Mouse (Mus musculus) stomach, embryonic 14.5 days (tissue): ENCODE data around the gene Smim4. TPM values are rescaled to one million over a fixed set of nuclear protein-coding genes. Genes with fewer than 3 reads are reported as not detected.

Experiments used
- ATAC-seq: fragments of 200-750 bp; cut with Nextera tagmentation; 2 replicates; pipeline ENCODE4 v1.8.0; 2017; ENCODE audit warnings: low read depth, moderate TSS enrichment; ENCODE audit not compliant: insufficient number of reproducible peaks, insufficient read depth, low FRiP score
- H3K27ac ChIP-seq: fragments of 300-500 bp; sonication (generic); 2 replicates; pipeline ENCODE4 v1.5.1; 2014; ENCODE audit warnings: mild to moderate bottlenecking, low read length, moderate library complexity, mixed read lengths
- H3K27me3 ChIP-seq: fragments of 300-500 bp; sonication (generic); 2 replicates; pipeline ENCODE4 v1.6.1; 2014; ENCODE audit warnings: low read length, control low read depth, mixed read lengths; ENCODE audit not compliant: control insufficient read depth, insufficient read depth
- H3K36me3 ChIP-seq: fragments of 300-500 bp; sonication (generic); 2 replicates; pipeline ENCODE4 v1.6.1; 2014; ENCODE audit warnings: mild to moderate bottlenecking, control low read depth, low read length, moderate library complexity, mixed read lengths; ENCODE audit not compliant: control insufficient read depth, insufficient read depth
- H3K4me1 ChIP-seq: fragments of 300-500 bp; sonication (generic); 2 replicates; pipeline ENCODE4 v1.6.1; 2014; ENCODE audit warnings: low read length, control low read depth, mixed read lengths; ENCODE audit not compliant: control insufficient read depth, insufficient read depth
- H3K4me2 ChIP-seq: fragments of 300-500 bp; sonication (generic); replicated peaks from 2 replicates; pipeline ENCODE4 v1.6.1; 2014; ENCODE audit warnings: low read depth, low read length, control low read depth
- H3K4me3 ChIP-seq: fragments of 300-500 bp; sonication (generic); 2 replicates; pipeline ENCODE4 v1.5.1; 2014; ENCODE audit warnings: low read depth, low read length, control low read depth
- H3K9ac ChIP-seq: fragments of 300-500 bp; sonication (generic); replicated peaks from 2 replicates; pipeline ENCODE4 v1.6.1; 2014; ENCODE audit warnings: low read depth, mild to moderate bottlenecking, control low read depth, low read length, moderate library complexity, mixed read lengths
- H3K9me3 ChIP-seq: fragments of 300-500 bp; sonication (generic); 2 replicates; pipeline ENCODE4 v1.6.1; 2016; ENCODE audit warnings: low read depth, low read length, control low read depth; ENCODE audit not compliant: control insufficient read depth
- WGBS: fragments of 180-500 bp; shearing (Covaris S2); extraction: QIAGEN DNeasy Blood & Tissue Kit; methylation state at CpG from one replicate; pipeline ENCODE4 v1.1.7; 2014; 5-methylcytosine and 5-hydroxymethylcytosine counted together
- polyA plus RNA-seq: library from polyadenylated mRNA; unstranded; fragments of >200 nt; fragmentation: Nextera tagmentation; extraction: Ambion mirVana; gene quantifications from 2 replicates; pipeline ENCODE4 v1.2.1, GENCODE M21; 2014

The Smim4 gene
- 65.0 and 80.1 TPM in 2 replicates for polyA plus RNA-seq

DNA sequence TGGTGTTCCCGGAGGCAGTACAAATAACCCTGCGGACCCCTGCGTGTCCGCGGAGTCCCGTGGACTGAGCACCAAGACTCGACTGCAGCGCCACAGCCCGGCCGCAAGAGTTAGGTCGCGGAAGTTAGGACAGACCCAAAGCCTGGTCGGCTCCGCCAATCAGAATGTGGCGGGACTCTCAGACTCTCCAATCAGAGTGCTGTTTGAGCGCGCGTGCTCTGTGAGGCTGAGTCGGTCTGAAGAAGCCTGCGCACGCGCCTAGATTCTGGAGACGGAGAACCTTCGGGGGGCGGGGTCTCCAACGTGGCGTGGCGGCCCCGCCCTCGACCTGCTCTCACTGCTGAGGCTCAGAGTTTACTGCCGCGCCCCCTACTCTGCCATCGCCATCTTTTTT lies at the start of gene Smim4:
Smim4 (minus strand) TSS at position 131 of the 394 bp plus-strand sequence.
- no peaks in the 10 kb centered on the region for H3K27me3 ChIP-seq
- H3K4me1 ChIP-seq = peaks cover 35% of the 10 kb centered on the region
- peak within 1 kb of the TSS; percentile 66 for H3K4me3 ChIP-seq
- H3K9ac ChIP-seq = peak within 1 kb of the TSS; percentile 52
- ATAC-seq = peak; percentile 95
- H3K4me2 ChIP-seq = peak within 1 kb of the TSS; percentile 85
- H3K9me3 ChIP-seq = no peaks in the 10 kb centered on the region
- H3K27ac ChIP-seq = peak within 1 kb of the TSS; percentile 87; the same call in 1 of the 2 replicates
- under 1% methylated on average over 33 of the region's 33 CpGs for WGBS
- H3K36me3 ChIP-seq = no peaks in the 10 kb centered on the region

DNA sequence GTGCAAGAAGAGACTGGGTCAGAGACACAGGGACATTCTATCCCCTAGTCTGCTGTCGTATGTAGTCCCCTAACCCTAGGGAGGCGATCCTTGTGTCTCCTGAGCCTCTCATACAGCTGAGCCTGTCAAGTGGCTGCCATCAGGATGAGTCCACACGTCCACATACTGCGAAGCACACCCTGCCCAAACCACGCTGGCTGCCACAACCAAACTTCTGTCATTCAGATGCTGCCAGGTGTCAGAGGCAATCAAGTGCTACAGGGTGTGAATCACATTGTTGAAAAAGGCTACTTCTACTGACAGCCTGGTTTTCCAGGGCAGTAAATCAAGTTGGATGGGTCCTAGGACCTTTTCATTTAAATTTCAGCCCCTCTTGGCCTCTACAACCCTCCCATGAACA lies 49.0 kb upstream of the Smim4 start:
- ATAC-seq = no peak
- no peaks in the 10 kb centered on the region for H3K4me1 ChIP-seq
- peaks cover 95% of the 10 kb centered on the region for H3K36me3 ChIP-seq
- H3K27me3 ChIP-seq = no peaks in the 10 kb centered on the region
- no peak overlapping the region for H3K27ac ChIP-seq
- WGBS = 92% methylated on average over 5 of the region's 5 CpGs
- H3K9me3 ChIP-seq = no peaks in the 10 kb centered on the region
- no peak overlapping the region for H3K4me2 ChIP-seq
- no peak overlapping the region for H3K9ac ChIP-seq
- H3K4me3 ChIP-seq = no peak overlapping the region

DNA sequence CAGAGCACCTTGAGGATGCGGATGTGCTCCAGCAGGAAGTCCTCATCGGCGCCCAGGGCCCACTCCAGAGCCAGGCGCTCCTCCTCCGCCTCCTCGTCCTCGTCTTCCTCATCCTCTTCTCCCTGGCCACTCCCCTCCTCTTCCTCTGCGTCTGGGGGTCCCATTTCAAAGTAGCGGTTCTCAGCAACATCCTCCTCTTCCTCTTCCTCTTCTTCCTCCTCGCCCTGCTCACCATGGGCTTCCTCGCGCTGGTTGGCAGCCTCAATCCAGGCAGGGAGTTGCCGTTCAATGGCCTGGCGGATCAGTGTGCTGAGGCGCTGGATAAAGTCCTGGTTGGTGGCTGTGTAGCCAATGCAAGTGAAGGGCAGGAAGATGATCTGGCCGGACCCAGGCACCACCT lies 48.5 kb upstream of the Smim4 start:
- Histone ChIP-seq H3K27me3 (no peaks in the 10 kb centered on the region), H3K9ac (no peak overlapping the region), H3K9me3 (no peaks in the 10 kb centered on the region), H3K27ac (no peak overlapping the region), H3K4me2 (no peak overlapping the region), H3K4me1 (no peaks in the 10 kb centered on the region), H3K36me3 (peaks cover 95% of the 10 kb centered on the region), H3K4me3 (no peak overlapping the region)
- WGBS = 81% methylated on average over 16 of the region's 16 CpGs
- ATAC-seq = no peak

DNA sequence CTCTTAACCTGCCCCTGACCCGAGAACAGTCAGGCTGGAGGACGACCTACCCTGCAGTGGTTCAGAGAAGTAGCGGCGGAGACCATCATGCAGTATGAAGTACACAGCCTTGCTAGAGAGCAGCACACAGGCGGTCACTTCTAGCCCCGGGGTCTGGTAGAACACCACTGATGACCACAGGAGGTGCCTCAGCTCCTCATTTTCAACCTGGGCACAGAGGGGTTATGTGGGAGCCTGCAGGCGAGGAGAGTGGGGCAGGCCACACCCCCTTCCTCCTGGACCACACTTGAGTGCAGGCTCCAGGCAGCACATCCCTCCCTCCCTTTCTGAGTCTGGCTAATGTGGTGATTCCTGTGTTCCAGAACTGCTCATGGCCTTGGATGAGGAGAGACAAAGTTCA lies 44.8 kb upstream of the Smim4 start:
- H3K9ac ChIP-seq = no peak overlapping the region
- H3K9me3 ChIP-seq = no peaks in the 10 kb centered on the region
- ATAC-seq = no peak
- H3K4me2 ChIP-seq = no peak overlapping the region
- peaks cover 80% of the 10 kb centered on the region for H3K36me3 ChIP-seq
- 80% methylated on average over 7 of the region's 7 CpGs for WGBS
- no peaks in the 10 kb centered on the region for H3K27me3 ChIP-seq
- no peak overlapping the region for H3K27ac ChIP-seq
- no peaks in the 10 kb centered on the region for H3K4me1 ChIP-seq
- H3K4me3 ChIP-seq = no peak overlapping the region

DNA sequence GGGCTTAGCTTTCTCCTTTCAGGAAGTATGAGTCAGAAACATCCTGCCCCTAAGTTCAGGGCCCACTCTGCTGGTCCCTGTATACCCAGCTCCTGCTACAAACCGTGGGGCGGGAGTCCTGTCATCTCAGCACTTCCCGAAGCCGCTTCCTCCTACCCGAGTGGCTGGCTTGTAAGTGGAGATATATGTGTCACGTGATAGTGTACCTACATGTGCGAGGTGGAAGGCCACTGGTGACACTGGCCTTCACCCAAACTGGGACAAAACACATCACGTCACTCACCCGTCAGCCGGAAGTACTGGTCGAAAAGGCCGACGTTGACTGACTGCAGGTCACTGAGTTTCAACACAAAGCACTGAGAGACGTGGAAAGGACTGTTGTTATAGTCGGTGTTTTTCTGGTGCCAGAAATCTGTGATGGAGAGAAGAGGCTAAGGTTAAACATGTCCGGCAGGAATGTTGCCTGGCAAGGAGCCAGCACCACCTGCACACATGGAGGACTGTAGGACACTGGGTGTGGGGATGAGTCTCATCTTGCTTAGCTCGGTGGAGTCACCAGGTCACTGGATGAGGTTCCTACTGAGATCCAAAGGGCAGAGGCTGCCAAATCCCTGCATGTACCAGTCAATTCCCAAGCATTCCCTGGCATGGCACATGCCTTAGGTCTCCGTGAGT lies 44.2 kb upstream of the Smim4 start:
- no peak for ATAC-seq
- Histone ChIP-seq H3K27ac (no peak overlapping the region), H3K9me3 (no peaks in the 10 kb centered on the region), H3K27me3 (no peaks in the 10 kb centered on the region), H3K9ac (no peak overlapping the region), H3K4me3 (no peak overlapping the region), H3K4me1 (no peaks in the 10 kb centered on the region), H3K4me2 (no peak overlapping the region), H3K36me3 (peaks cover 77% of the 10 kb centered on the region)
- 77% methylated on average over 18 of the region's 18 CpGs for WGBS

DNA sequence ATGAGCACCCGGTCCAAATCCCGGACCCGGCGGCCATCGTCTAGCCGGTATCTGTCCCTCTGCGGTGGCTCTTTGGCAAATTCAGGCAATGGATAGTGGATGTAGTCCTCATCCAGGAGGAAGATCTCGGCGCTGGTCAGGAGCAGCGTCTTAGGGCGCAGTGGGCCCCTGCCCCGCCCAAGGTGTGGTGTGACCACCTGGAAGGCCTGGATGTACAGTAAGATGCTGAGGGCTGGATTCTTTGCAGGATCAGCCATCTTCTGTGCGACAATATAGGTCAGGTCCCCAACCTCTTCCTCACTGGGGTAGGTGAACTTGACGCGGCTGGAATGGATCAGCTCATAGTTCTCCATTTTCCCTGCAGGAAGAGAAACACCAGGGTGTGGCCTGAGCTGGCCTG lies 43.1 kb upstream of the Smim4 start:
- ATAC-seq = no peak
- WGBS = 95% methylated on average over 15 of the region's 15 CpGs
- Histone ChIP-seq H3K4me2 (no peak overlapping the region), H3K4me3 (no peak overlapping the region), H3K9ac (no peak overlapping the region), H3K27ac (no peak overlapping the region), H3K36me3 (peaks cover 66% of the 10 kb centered on the region), H3K4me1 (no peaks in the 10 kb centered on the region), H3K9me3 (no peaks in the 10 kb centered on the region), H3K27me3 (no peaks in the 10 kb centered on the region)

DNA sequence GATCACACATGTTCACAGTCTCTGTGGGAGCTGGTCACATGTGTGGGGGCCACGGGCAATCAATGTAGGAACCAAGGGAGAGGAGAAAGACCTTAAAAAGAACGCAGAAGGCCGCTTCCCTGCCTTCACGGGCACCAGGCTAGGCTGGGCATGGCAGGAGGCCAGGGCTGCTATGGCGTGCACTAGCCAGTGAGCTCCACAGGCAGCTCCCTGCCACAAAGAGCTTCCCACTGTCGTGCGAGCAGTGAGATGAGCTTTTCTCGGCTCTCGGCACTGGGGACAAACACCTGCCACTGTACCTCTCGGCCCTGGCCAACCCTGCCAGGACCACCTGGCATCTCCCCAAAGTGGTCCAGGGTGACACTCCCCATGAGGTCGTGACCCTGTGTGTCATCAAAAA lies 42.6 kb upstream of the Smim4 start:
- Histone ChIP-seq H3K36me3 (peaks cover 61% of the 10 kb centered on the region), H3K4me3 (no peak overlapping the region)

DNA sequence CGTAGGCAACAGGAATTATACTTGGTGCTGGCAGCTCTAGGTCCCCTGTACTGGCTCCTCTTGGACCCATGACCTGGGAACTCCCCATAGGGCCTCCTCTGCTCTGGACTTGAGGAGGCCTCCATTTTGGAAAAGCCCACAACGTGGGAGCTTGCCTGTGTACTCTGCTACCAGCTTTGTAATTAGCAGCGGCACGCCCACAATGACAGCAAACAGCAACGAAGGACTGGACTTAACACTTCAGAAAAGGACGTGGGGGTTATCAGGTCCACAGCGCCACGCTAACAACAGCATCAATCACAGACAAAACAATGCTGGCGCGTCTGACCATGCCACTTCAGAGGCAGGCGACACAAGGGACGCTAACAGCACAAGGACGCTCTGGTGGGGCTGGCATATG lies 42.2 kb upstream of the Smim4 start:
- WGBS = 81% methylated on average over 13 of the region's 13 CpGs
- Histone ChIP-seq H3K9me3 (no peaks in the 10 kb centered on the region), H3K9ac (no peak overlapping the region), H3K27me3 (no peaks in the 10 kb centered on the region), H3K27ac (no peak overlapping the region), H3K4me1 (no peaks in the 10 kb centered on the region), H3K36me3 (peaks cover 57% of the 10 kb centered on the region), H3K4me2 (no peak overlapping the region), H3K4me3 (no peak overlapping the region)
- no peak for ATAC-seq

More for the DNA sequence above, 42.6 kb upstream of the Smim4 start:
- H3K4me2 ChIP-seq = no peak overlapping the region
- 95% methylated on average over 11 of the region's 11 CpGs for WGBS
- no peaks in the 10 kb centered on the region for H3K27me3 ChIP-seq
- no peaks in the 10 kb centered on the region for H3K9me3 ChIP-seq
- no peaks in the 10 kb centered on the region for H3K4me1 ChIP-seq
- no peak overlapping the region for H3K9ac ChIP-seq
- no peak overlapping the region for H3K27ac ChIP-seq
- ATAC-seq = no peak

DNA sequence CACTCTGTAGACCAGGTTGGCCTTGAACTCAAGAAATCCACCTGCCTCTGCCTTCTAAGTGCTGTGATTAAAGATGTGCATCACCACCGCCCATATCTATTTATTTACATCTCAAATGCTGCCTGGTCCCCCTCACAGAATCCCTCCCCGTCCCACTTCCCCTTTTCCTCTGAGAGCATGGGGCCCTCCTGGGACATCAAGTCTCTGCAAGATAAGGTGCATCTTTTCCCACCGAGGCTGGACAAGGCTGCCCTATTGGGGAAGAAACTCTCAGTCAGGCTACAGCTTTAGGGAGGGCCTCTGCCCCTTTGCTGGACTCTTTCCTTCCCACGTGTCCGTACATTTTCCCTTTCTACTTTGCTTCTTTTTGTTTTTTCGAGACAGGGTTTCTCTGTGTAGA lies 40.8 kb upstream of the Smim4 start:
- Histone ChIP-seq H3K36me3 (peaks cover 44% of the 10 kb centered on the region), H3K27me3 (no peaks in the 10 kb centered on the region), H3K4me3 (no peak overlapping the region), H3K9ac (no peak overlapping the region), H3K4me2 (no peak overlapping the region), H3K9me3 (no peaks in the 10 kb centered on the region), H3K4me1 (0 out of 2 replicates have a peak, but pooled peaks cover 3% of the 10 kb centered on the region), H3K27ac (no peak overlapping the region)
- no peak for ATAC-seq
- 60% methylated on average over 6 of the region's 6 CpGs for WGBS
